Mouse (Mus musculus) kidney, embryonic 15.5 days (tissue): ENCODE measurements around the gene Wdr66. TPM values are rescaled to one million over a fixed set of nuclear protein-coding genes. Genes with fewer than 3 reads are reported as not detected.
A peak's percentile ranks its signal among the peaks of the same experiment; 100 is the strongest.

Experiments used
- ATAC-seq: fragments of 200-750 bp; cut with Nextera tagmentation; replicated peaks from 2 replicates; pipeline ENCODE4 v1.8.0; 2017; ENCODE audit warnings: moderate TSS enrichment; ENCODE audit not compliant: low FRiP score
- H3K27ac ChIP-seq: fragments of 300-500 bp; sonication (generic); 2 replicates; pipeline ENCODE4 v1.5.1; 2015; ENCODE audit warnings: mild to moderate bottlenecking, inconsistent platforms
- H3K27me3 ChIP-seq: fragments of 300-500 bp; sonication (generic); 2 replicates; pipeline ENCODE4 v1.6.1; 2015; ENCODE audit warnings: inconsistent platforms
- H3K36me3 ChIP-seq: fragments of 300-500 bp; sonication (generic); 2 replicates; pipeline ENCODE4 v1.6.1; 2015; ENCODE audit warnings: inconsistent platforms
- H3K4me1 ChIP-seq: fragments of 300-500 bp; sonication (generic); 2 replicates; pipeline ENCODE4 v1.6.1; 2015; ENCODE audit warnings: inconsistent platforms
- H3K4me2 ChIP-seq: fragments of 300-500 bp; sonication (generic); 2 replicates; pipeline ENCODE4 v1.6.1; 2015; ENCODE audit warnings: moderate library complexity, mild to moderate bottlenecking, inconsistent platforms
- H3K4me3 ChIP-seq: fragments of 300-500 bp; sonication (generic); replicated peaks from 2 replicates; pipeline ENCODE4 v1.5.1; 2015; ENCODE audit warnings: mild to moderate bottlenecking, inconsistent platforms
- H3K9ac ChIP-seq: fragments of 300-500 bp; sonication (generic); 2 replicates; pipeline ENCODE4 v1.6.1; 2015; ENCODE audit warnings: mild to moderate bottlenecking, inconsistent platforms
- H3K9me3 ChIP-seq: fragments of 300-500 bp; sonication (generic); replicated peaks from 2 replicates; pipeline ENCODE4 v1.6.1; 2016; ENCODE audit warnings: inconsistent platforms
- WGBS: fragments of 180-500 bp; shearing (Covaris S2); methylation state at CpG from one replicate; pipeline ENCODE4 v1.1.7; 2015; ENCODE audit warnings: mixed read lengths; 5-methylcytosine and 5-hydroxymethylcytosine counted together
- polyA plus RNA-seq: library from polyadenylated mRNA; unstranded; fragments of >200 nt; fragmentation: Nextera tagmentation; extraction: Ambion mirVana; gene quantifications from 2 replicates; pipeline ENCODE4 v1.2.1, GENCODE M21; 2015

Wdr66 gene
- polyA plus RNA-seq, 1 experiment from 2014 or later: 1.5 TPM

GRCm38 (mm10) chr5:123236426-123236825 lies 15.5 kb upstream of the Wdr66 start:
- H3K9ac ChIP-seq: no peak overlapping the region
- no peak overlapping the region for H3K4me3 ChIP-seq
- peaks cover 67% of the 10 kb centered on the region for H3K36me3 ChIP-seq
- H3K4me1 ChIP-seq: 0 out of 2 replicates have a peak, but pooled peaks cover 3% of the 10 kb centered on the region
- no peak overlapping the region for H3K27ac ChIP-seq
- no peak overlapping the region for H3K4me2 ChIP-seq
- WGBS: 94% methylated on average over 9 of the region's 9 CpGs
- no peaks in the 10 kb centered on the region for H3K9me3 ChIP-seq
- no peak for ATAC-seq
- no peaks in the 10 kb centered on the region for H3K27me3 ChIP-seq

GRCm38 (mm10) chr5:123239501-123239900 lies 12.4 kb upstream of the Wdr66 start:
- no peak overlapping the region for H3K9ac ChIP-seq
- ATAC-seq: no peak
- no peak overlapping the region for H3K4me3 ChIP-seq
- peaks cover 94% of the 10 kb centered on the region for H3K36me3 ChIP-seq
- H3K4me1 ChIP-seq: 0 out of 2 replicates have a peak, but pooled peaks cover 3% of the 10 kb centered on the region
- H3K4me2 ChIP-seq: no peak overlapping the region
- no peaks in the 10 kb centered on the region for H3K9me3 ChIP-seq
- no peak overlapping the region for H3K27ac ChIP-seq
- WGBS: 88% methylated on average over 11 of the region's 11 CpGs
- H3K27me3 ChIP-seq: no peaks in the 10 kb centered on the region

DNA sequence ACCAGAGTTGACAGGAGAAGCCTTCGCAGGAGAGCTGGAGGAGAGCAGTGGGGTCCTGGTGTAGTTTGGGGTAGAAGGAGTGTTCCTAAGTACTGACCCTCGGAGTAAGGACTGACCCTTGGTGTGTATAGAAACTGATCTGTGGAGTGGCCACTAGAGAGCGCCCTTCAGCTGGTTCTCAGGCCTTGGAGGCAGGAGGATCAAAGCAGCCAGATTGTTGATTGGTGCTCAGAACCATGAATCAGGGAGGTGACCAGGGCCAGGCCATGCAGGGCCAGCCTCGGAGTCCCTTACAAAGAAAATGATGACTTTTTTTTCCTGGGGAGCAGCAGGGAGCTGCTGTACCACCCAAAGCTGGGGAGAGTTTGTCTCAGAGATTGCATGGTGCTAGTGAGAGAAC lies 6.4 kb upstream of the Wdr66 start:
- 18% methylated on average over 4 of the region's 4 CpGs for WGBS
- Histone ChIP-seq H3K27ac (no peak overlapping the region), H3K4me3 (no peak overlapping the region), H3K27me3 (no peaks in the 10 kb centered on the region), H3K4me1 (peaks cover 7% of the 10 kb centered on the region; the same call in 1 of the 2 replicates), H3K9ac (no peak overlapping the region), H3K36me3 (peaks cover 56% of the 10 kb centered on the region), H3K9me3 (no peaks in the 10 kb centered on the region), H3K4me2 (no peak overlapping the region)
- peak; percentile 58; the same call in 1 of the 2 replicates for ATAC-seq

- Histone ChIP-seq H3K4me1 (peaks cover 8% of the 10 kb centered on the region), H3K4me2 (peak overlapping the region; percentile 57), H3K27me3 (no peaks in the 10 kb centered on the region; the same call in 1 of the 2 replicates), H3K9me3 (no peaks in the 10 kb centered on the region), H3K36me3 (peaks cover 12% of the 10 kb centered on the region), H3K27ac (no peak overlapping the region), H3K9ac (no peak overlapping the region), H3K4me3 (no peak overlapping the region)
- WGBS: 61% methylated on average over 8 of the region's 8 CpGs
- ATAC-seq: no peak; the same call in 1 of the 2 replicates
These were observed 512 bp upstream of the Wdr66 start for GRCm38 (mm10) chr5:123251390-123251789.

- H3K27me3 ChIP-seq: no peaks in the 10 kb centered on the region; the same call in 1 of the 2 replicates
- H3K4me1 ChIP-seq: peaks cover 15% of the 10 kb centered on the region
- peak overlapping the region; percentile 0 for H3K4me3 ChIP-seq
- no peak for ATAC-seq
- H3K27ac ChIP-seq: 0 out of 2 replicates have a peak overlapping the region, but pooled peaks have one; percentile 18
- H3K9me3 ChIP-seq: no peaks in the 10 kb centered on the region
- peak overlapping the region; percentile 24 for H3K4me2 ChIP-seq
- no peak overlapping the region for H3K9ac ChIP-seq
- H3K36me3 ChIP-seq: no peaks in the 10 kb centered on the region
- 33% methylated on average over 23 of the region's 23 CpGs for WGBS
These were observed 5.2 kb downstream of the Wdr66 start for GRCm38 (mm10) chr5:123256841-123257755.

- Histone ChIP-seq H3K27ac (no peak overlapping the region), H3K9me3 (no peaks in the 10 kb centered on the region), H3K4me3 (no peak overlapping the region), H3K4me1 (0 out of 2 replicates have a peak, but pooled peaks cover 14% of the 10 kb centered on the region), H3K4me2 (no peak overlapping the region), H3K27me3 (no peaks in the 10 kb centered on the region; the same call in 1 of the 2 replicates), H3K9ac (no peak overlapping the region), H3K36me3 (no peaks in the 10 kb centered on the region)
- ATAC-seq: no peak
- 50% methylated on average over 5 of the region's 5 CpGs for WGBS
These were observed 7.1 kb downstream of the Wdr66 start for GRCm38 (mm10) chr5:123258990-123259389.

GRCm38 (mm10) chr5:123260698-123261097 lies 8.8 kb downstream of the Wdr66 start:
- H3K4me2 ChIP-seq: no peak overlapping the region
- no peaks in the 10 kb centered on the region for H3K36me3 ChIP-seq
- WGBS: 73% methylated on average over 8 of the region's 8 CpGs
- no peak overlapping the region for H3K4me3 ChIP-seq
- H3K9me3 ChIP-seq: no peaks in the 10 kb centered on the region
- no peak overlapping the region for H3K27ac ChIP-seq
- no peaks in the 10 kb centered on the region for H3K27me3 ChIP-seq
- H3K4me1 ChIP-seq: 0 out of 2 replicates have a peak, but pooled peaks cover 14% of the 10 kb centered on the region
- H3K9ac ChIP-seq: no peak overlapping the region
- ATAC-seq: no peak

- ATAC-seq: no peak
- no peaks in the 10 kb centered on the region for H3K27me3 ChIP-seq
- WGBS: 82% methylated on average over 3 of the region's 3 CpGs
- no peak overlapping the region for H3K4me2 ChIP-seq
- no peak overlapping the region for H3K4me3 ChIP-seq
- H3K27ac ChIP-seq: no peak overlapping the region
- no peak overlapping the region for H3K9ac ChIP-seq
- no peaks in the 10 kb centered on the region for H3K36me3 ChIP-seq
- 0 out of 2 replicates have a peak, but pooled peaks cover 4% of the 10 kb centered on the region for H3K9me3 ChIP-seq
- peaks cover 8% of the 10 kb centered on the region; the same call in 1 of the 2 replicates for H3K4me1 ChIP-seq
These were observed 15.0 kb downstream of the Wdr66 start for GRCm38 (mm10) chr5:123266909-123267308.

DNA sequence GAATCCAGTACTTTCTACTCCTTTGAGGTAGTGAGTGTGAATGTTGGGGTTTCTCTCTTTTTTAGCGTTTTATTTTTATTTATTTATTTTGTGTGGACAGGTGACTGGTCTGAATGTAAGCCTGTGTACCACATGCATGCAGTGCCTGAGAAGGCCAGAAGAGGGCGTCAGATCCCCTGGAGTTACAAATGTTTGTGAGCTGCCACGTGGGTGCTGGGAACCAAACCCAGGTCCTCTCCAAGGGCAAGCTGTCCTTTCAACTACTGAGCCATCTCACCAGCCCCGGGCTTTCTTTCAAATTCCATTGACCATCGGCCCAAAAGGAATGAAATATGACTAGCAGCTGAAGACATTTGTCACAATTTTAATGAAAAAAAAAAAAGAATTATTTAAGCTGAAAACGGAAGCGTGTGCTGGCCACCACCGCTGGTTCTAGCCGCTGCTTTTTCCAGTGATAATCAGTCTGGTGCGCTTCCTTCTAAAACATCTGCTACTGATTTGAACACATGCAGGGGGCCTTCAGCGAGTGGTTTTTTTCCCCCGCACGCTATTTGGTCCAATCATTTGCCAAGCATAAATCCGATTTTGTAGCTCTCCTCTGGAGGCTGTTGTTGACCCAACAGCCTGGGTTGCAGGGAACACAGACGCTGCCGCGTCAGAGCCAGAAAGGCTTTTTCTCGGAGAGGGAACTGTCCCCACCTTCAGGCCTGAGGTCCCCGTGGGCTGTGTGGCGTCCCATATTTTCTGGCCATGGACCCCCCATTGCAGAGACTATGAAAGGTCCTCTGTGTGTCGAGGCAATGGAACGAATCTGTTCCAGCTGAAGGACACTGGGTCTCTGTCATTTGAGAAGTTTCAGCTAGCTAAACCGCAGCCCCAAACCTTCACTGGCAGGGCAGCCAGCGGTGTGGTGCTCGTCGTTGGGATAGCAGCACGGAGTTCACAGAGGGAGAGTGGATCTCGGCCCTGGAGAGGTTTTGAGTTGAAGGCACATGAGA lies 16.9 kb downstream of the Wdr66 start:
- no peak for ATAC-seq
- WGBS: 78% methylated on average over 28 of the region's 28 CpGs
- no peaks in the 10 kb centered on the region for H3K27me3 ChIP-seq

DNA sequence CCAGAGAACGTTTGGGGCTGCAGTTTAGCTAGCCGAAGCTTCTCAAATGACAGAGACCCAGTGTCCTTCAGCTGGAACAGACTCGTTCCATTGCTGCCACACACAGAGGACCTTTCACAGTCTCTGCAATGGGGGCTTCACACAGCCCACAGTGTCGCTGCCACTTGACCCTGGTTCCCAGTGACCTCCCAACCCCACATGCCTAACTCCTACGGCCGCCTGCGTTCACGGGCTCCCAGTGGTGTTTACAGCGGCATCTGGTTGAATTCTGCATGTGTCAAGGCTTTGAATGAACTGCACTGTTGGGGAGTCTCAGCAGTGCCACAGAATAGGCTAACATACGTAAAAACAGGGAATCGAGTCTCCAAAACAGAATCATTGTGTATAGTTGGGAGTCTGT lies 19.0 kb downstream of the Wdr66 start:
- no peak for ATAC-seq
- H3K4me3 ChIP-seq: no peak overlapping the region
- H3K36me3 ChIP-seq: no peaks in the 10 kb centered on the region
- H3K4me1 ChIP-seq: peaks cover 10% of the 10 kb centered on the region; the same call in 1 of the 2 replicates
- H3K4me2 ChIP-seq: peak overlapping the region; percentile 35
- no peaks in the 10 kb centered on the region for H3K27me3 ChIP-seq
- H3K9ac ChIP-seq: no peak overlapping the region
- no peak overlapping the region for H3K27ac ChIP-seq
- 45% methylated on average over 11 of the region's 11 CpGs for WGBS
- 0 out of 2 replicates have a peak, but pooled peaks cover 4% of the 10 kb centered on the region for H3K9me3 ChIP-seq

More for the DNA sequence above, 16.9 kb downstream of the Wdr66 start:
- Histone ChIP-seq H3K9ac (no peak overlapping the region), H3K4me1 (peaks cover 10% of the 10 kb centered on the region; the same call in 1 of the 2 replicates), H3K36me3 (no peaks in the 10 kb centered on the region), H3K4me2 (no peak overlapping the region), H3K27ac (no peak overlapping the region), H3K4me3 (no peak overlapping the region), H3K9me3 (0 out of 2 replicates have a peak, but pooled peaks cover 4% of the 10 kb centered on the region)

DNA sequence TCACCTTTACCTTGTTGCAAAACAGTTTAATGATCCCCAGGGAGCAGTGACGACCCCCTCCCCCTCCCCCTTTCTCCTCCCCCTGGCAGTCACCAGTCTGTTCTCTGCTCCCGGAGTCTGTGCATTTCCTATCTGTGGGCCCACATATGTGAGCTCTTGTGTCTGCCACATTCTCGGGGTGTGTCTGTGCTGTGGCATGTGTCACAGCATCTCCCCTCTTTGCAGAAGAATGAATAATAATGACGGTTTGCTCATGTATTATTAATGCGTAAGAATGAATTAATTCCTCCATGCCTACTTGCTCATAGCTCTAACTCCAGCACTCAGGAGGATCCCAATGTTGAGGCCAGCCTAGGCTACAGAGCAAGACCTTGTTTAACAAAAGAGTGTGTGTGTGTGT lies 21.0 kb downstream of the Wdr66 start:
- no peaks in the 10 kb centered on the region for H3K36me3 ChIP-seq
- ATAC-seq: no peak
- H3K27me3 ChIP-seq: no peaks in the 10 kb centered on the region
- no peak overlapping the region for H3K4me3 ChIP-seq
- 82% methylated on average over 5 of the region's 5 CpGs for WGBS
- no peak overlapping the region for H3K9ac ChIP-seq
- peaks cover 10% of the 10 kb centered on the region; the same call in 1 of the 2 replicates for H3K4me1 ChIP-seq
- H3K9me3 ChIP-seq: 0 out of 2 replicates have a peak, but pooled peaks cover 4% of the 10 kb centered on the region
- H3K4me2 ChIP-seq: no peak overlapping the region
- no peak overlapping the region for H3K27ac ChIP-seq
